Mouse (Mus musculus) MEL (cell line): ENCODE data around the gene Ntrk3. TPM values are rescaled to one million over a fixed set of nuclear protein-coding genes. Genes with fewer than 3 reads are reported as not detected.

Experiments
- DNase-seq: peaks from one replicate; pipeline ENCODE4 v3.0.0; 2011; ENCODE audit warnings: low read depth, low spot score
- H3K27ac ChIP-seq: 2 replicates; pipeline ENCODE4 v1.5.1; 2012; ENCODE audit warnings: low read depth, mild to moderate bottlenecking, control low read depth, low read length, moderate library complexity; ENCODE audit not compliant: control insufficient read depth
- H3K27me3 ChIP-seq, 2 experiments: fragments of 150-350 bp in 1 of 2; sonication (generic) in 1 of 2; 2 replicates each; pipeline ENCODE4 v1.6.1; 2012; ENCODE audit warnings: low read length in 2 of 2, mild to moderate bottlenecking in 2 of 2, improper control_type of control experiment in 1 of 2, moderate library complexity in 1 of 2; ENCODE audit not compliant: insufficient read depth in 2 of 2, control insufficient read depth in 1 of 2
- H3K36me3 ChIP-seq, 2 experiments: 2 replicates each; pipeline ENCODE4 v1.6.1; 2012 to 2014; ENCODE audit warnings: low read length in 2 of 2, improper control_type of control experiment in 1 of 2, inconsistent platforms in 1 of 2, mild to moderate bottlenecking in 1 of 2; ENCODE audit not compliant: insufficient read depth in 2 of 2, control insufficient read depth in 1 of 2
- H3K4me1 ChIP-seq, 2 experiments: fragments of 150-350 bp in 1 of 2; sonication (generic) in 1 of 2; 2 replicates each; pipeline ENCODE4 v1.6.1; 2012; ENCODE audit warnings: low read length in 2 of 2, improper control_type of control experiment in 1 of 2, mild to moderate bottlenecking in 1 of 2; ENCODE audit not compliant: insufficient read depth in 2 of 2, control insufficient read depth in 1 of 2
- H3K4me3 ChIP-seq, 2 experiments: fragments of 150-350 bp in 1 of 2; sonication (generic) in 1 of 2; 2 replicates each; pipeline ENCODE4 v1.5.1; 2012; ENCODE audit warnings: low read depth in 2 of 2, low read length in 2 of 2, mild to moderate bottlenecking in 2 of 2, moderate library complexity in 2 of 2, control low read depth in 1 of 2, improper control_type of control experiment in 1 of 2; ENCODE audit not compliant: control insufficient read depth in 1 of 2, insufficient read depth in 1 of 2
- H3K79me2 ChIP-seq: 2 replicates; pipeline ENCODE4 v1.6.1; 2012; ENCODE audit warnings: mild to moderate bottlenecking, low read length, moderate library complexity; ENCODE audit not compliant: control insufficient read depth, poor library complexity, insufficient read depth
- H3K9ac ChIP-seq: 2 replicates; pipeline ENCODE4 v1.6.1; 2012; ENCODE audit warnings: low read depth, mild to moderate bottlenecking, control low read depth, low read length, moderate library complexity; ENCODE audit not compliant: control insufficient read depth, poor library complexity, severe bottlenecking
- H3K9me3 ChIP-seq: fragments of 150-350 bp; sonication (generic); replicated peaks from 2 replicates; pipeline ENCODE4 v1.6.1; 2012; ENCODE audit warnings: mild to moderate bottlenecking, low read length, improper control_type of control experiment, moderate library complexity; ENCODE audit not compliant: insufficient read depth
- BHLHE40 ChIP-seq: IDR thresholded peaks from 2 replicates; pipeline ENCODE4 v1.6.1; 2012; ENCODE audit warnings: low read depth, mild to moderate bottlenecking, inconsistent platforms, low read length, improper control_type of control experiment, borderline replicate concordance
- EP300 ChIP-seq, 2 experiments: IDR thresholded peaks; 2 replicates each; pipeline ENCODE4 v1.6.1; 2011; ENCODE audit warnings: improper control_type of control experiment in 2 of 2, low read length in 2 of 2, low read depth in 1 of 2, mild to moderate bottlenecking in 1 of 2
- GATA1 ChIP-seq: IDR thresholded peaks from 2 replicates; pipeline ENCODE4 v1.6.1; 2011; ENCODE audit warnings: low read depth, low read length, improper control_type of control experiment
- HCFC1 ChIP-seq: IDR thresholded peaks from 2 replicates; pipeline ENCODE4 v1.6.1; 2012; ENCODE audit warnings: low read depth, mild to moderate bottlenecking, inconsistent platforms, low read length, improper control_type of control experiment, moderate library complexity
- MAFK ChIP-seq: IDR thresholded peaks from 2 replicates; pipeline ENCODE4 v1.6.1; 2011; ENCODE audit warnings: low read depth, mild to moderate bottlenecking, low read length, improper control_type of control experiment, borderline replicate concordance
- MEF2A ChIP-seq: IDR thresholded peaks from 2 replicates; pipeline ENCODE4 v1.6.1; 2014; ENCODE audit warnings: low read depth, mild to moderate bottlenecking, inconsistent platforms, low read length, improper control_type of control experiment; ENCODE audit not compliant: poor library complexity, insufficient replicate concordance, severe bottlenecking; ENCODE audit errors: extremely low read depth
- MYB ChIP-seq: IDR thresholded peaks from 2 replicates; pipeline ENCODE4 v1.6.1; 2011; ENCODE audit warnings: mild to moderate bottlenecking, low read depth, low read length, improper control_type of control experiment
- NELFE ChIP-seq: IDR thresholded peaks from 2 replicates; pipeline ENCODE4 v1.6.1; 2011; ENCODE audit warnings: low read depth, low read length, improper control_type of control experiment
- NRF1 ChIP-seq: IDR thresholded peaks from 2 replicates; pipeline ENCODE4 v1.6.1; 2014; ENCODE audit warnings: low read depth, mild to moderate bottlenecking, inconsistent platforms, low read length, improper control_type of control experiment, moderate library complexity; ENCODE audit not compliant: poor library complexity, insufficient read depth, severe bottlenecking
- RAD21 ChIP-seq: IDR thresholded peaks from 2 replicates; pipeline ENCODE4 v1.6.1; 2011; ENCODE audit warnings: mild to moderate bottlenecking, low read depth, low read length, improper control_type of control experiment
- SIN3A ChIP-seq: IDR thresholded peaks from 2 replicates; pipeline ENCODE4 v1.6.1; 2012; ENCODE audit warnings: low read length, improper control_type of control experiment, inconsistent platforms
- SMC3 ChIP-seq: IDR thresholded peaks from 2 replicates; pipeline ENCODE4 v1.6.1; 2011; ENCODE audit warnings: low read depth, low read length, improper control_type of control experiment
- UBTF ChIP-seq: IDR thresholded peaks from 2 replicates; pipeline ENCODE4 v1.6.1; 2012; ENCODE audit warnings: low read depth, mild to moderate bottlenecking, inconsistent platforms, low read length, improper control_type of control experiment, moderate library complexity, borderline replicate concordance; ENCODE audit not compliant: insufficient read depth
- USF2 ChIP-seq, 2 experiments: IDR thresholded peaks; 2 replicates each; pipeline ENCODE4 v1.6.1; 2011 to 2012; ENCODE audit warnings: improper control_type of control experiment in 2 of 2, low read length in 2 of 2, borderline replicate concordance in 1 of 2, inconsistent platforms in 1 of 2, low read depth in 1 of 2, mild to moderate bottlenecking in 1 of 2; ENCODE audit not compliant: insufficient read depth in 1 of 2
- ZMIZ1 ChIP-seq: IDR thresholded peaks from 2 replicates; pipeline ENCODE4 v1.6.1; 2012; ENCODE audit warnings: low read depth, mild to moderate bottlenecking, inconsistent platforms, low read length, improper control_type of control experiment, moderate library complexity
- ZNF384 ChIP-seq: IDR thresholded peaks from 2 replicates; pipeline ENCODE4 v1.6.1; 2012; ENCODE audit warnings: low read depth, mild to moderate bottlenecking, inconsistent platforms, low read length, improper control_type of control experiment
- polyA plus RNA-seq, 2 experiments: library from polyadenylated mRNA; stranded (reverse) in 1 of 2; unstranded in 1 of 2; fragments of >175 nt in 1 of 2; fragments of >200 nt in 1 of 2; gene quantifications; 2 replicates each; pipeline versions ENCODE4 v1.2.1 to v1.2.4; 2012; ENCODE audit warnings: low replicate concordance in 2 of 2, low read depth in 1 of 2; ENCODE audit not compliant: insufficient read length in 2 of 2, insufficient read depth in 1 of 2, missing spikeins in 1 of 2
- total RNA-seq: library from RNA; depleted of rRNA; stranded (reverse); fragments of 300-350 nt; gene quantifications from 2 replicates; pipeline ENCODE4 v1.2.3, GENCODE M21; 2012

Ntrk3 gene
- total and polyA plus RNA-seq, 3 experiments = 0.04 TPM; not detected in 2

GRCm38 (mm10) chr7:78478881-78479280 is 258.9 kb downstream of the Ntrk3 start:
- Histone ChIP-seq H3K27me3 (no peaks in the 10 kb centered on the region), H3K36me3 (no peaks in the 10 kb centered on the region)
- no peak for TF ChIP-seq MYB
- no peak for TF ChIP-seq UBTF
- TF ChIP-seq NRF1 = no peak
- TF ChIP-seq ZNF384 = no peak
- no peak for TF ChIP-seq MEF2A
- TF ChIP-seq, all 39 proteins: peak for 0
- no peak overlapping the region for H3K27ac ChIP-seq
- H3K9ac ChIP-seq = no peak overlapping the region
- H3K79me2 ChIP-seq = no peaks in the 10 kb centered on the region
- no peak overlapping the region for H3K4me3 ChIP-seq
- DNase-seq = no peak
- no peaks in the 10 kb centered on the region for H3K9me3 ChIP-seq
- H3K4me1 ChIP-seq = no peaks in the 10 kb centered on the region

- TF ChIP-seq EP300 (IDR thresholded peaks at IDR 0.05; ENCODE audit: low read depth in 1 of 2, low read length in 2 of 2) = no peak
- no peak for TF ChIP-seq ZNF384
- TF ChIP-seq NELFE = no peak
- no peak for TF ChIP-seq GATA1
- no peak for TF ChIP-seq MAFK
- no peak for TF ChIP-seq SIN3A
- no peak for TF ChIP-seq HCFC1
- no peak for TF ChIP-seq USF2 (IDR thresholded peaks at IDR 0.05; ENCODE audit: borderline replicate concordance in 1 of 2, insufficient read depth in 1 of 2, low read depth in 1 of 2, low read length in 2 of 2)
- TF ChIP-seq SMC3 = no peak
- TF ChIP-seq RAD21 = no peak
- TF ChIP-seq ZMIZ1 = no peak
- TF ChIP-seq BHLHE40 = no peak
- Histone ChIP-seq H3K79me2 (no peaks in the 10 kb centered on the region), H3K27me3 (no peaks in the 10 kb centered on the region), H3K9ac (no peak overlapping the region), H3K9me3 (no peaks in the 10 kb centered on the region), H3K27ac (no peak overlapping the region), H3K36me3 (no peaks in the 10 kb centered on the region), H3K4me1 (no peaks in the 10 kb centered on the region), H3K4me3 (no peak overlapping the region)
- DNase-seq = no peak
These were observed 266.1 kb downstream of the Ntrk3 start for GRCm38 (mm10) chr7:78471755-78472154.
